Mouse (Mus musculus) CH12.LX (cell line): ENCODE data around the gene Dnlz. TPM values are rescaled to one million over a fixed set of nuclear protein-coding genes. Genes with fewer than 3 reads are reported as not detected.
A peak's percentile ranks its signal among the peaks of the same experiment; 100 is the strongest.

ENCODE experiments used
- DNase-seq: peaks from one replicate; pipeline ENCODE4 v3.0.0-alpha.2; 2013; ENCODE audit errors: extremely low read depth
- H3K27ac ChIP-seq: 2 replicates; pipeline ENCODE4 v1.5.1; 2012; ENCODE audit warnings: low read depth, mild to moderate bottlenecking, control low read depth, moderate library complexity; ENCODE audit not compliant: insufficient read depth
- H3K27me3 ChIP-seq: replicated peaks from 2 replicates; pipeline ENCODE3; 2012; ENCODE audit warnings: inconsistent platforms
- H3K36me3 ChIP-seq, 2 experiments: replicated peaks in 1 of 2; 2 replicates each; pipeline versions ENCODE3 to v1.6.1; 2012; ENCODE audit warnings: inconsistent platforms in 1 of 2, low read length in 1 of 2, mild to moderate bottlenecking in 1 of 2, mixed read lengths in 1 of 2, moderate library complexity in 1 of 2; ENCODE audit not compliant: control insufficient read depth in 1 of 2, insufficient read depth in 1 of 2
- H3K4me1 ChIP-seq, 2 experiments: 2 replicates each; pipeline ENCODE4 v1.6.1; 2012; ENCODE audit warnings: inconsistent platforms in 1 of 2, moderate library complexity in 1 of 2; ENCODE audit not compliant: insufficient read depth in 2 of 2, control insufficient read depth in 1 of 2
- H3K4me2 ChIP-seq: 2 replicates; pipeline ENCODE4 v1.6.1; 2012; ENCODE audit warnings: low read depth, mild to moderate bottlenecking, control low read depth; ENCODE audit not compliant: poor library complexity, insufficient read depth, severe bottlenecking
- H3K4me3 ChIP-seq, 3 experiments: fragments of 150-350 bp in 1 of 3; sonication (generic) in 1 of 3; replicated peaks in 1 of 3; 2 replicates each; pipeline versions ENCODE3 to v1.5.1; 2011 to 2012; ENCODE audit warnings: low read depth in 2 of 3, low read length in 2 of 3, mild to moderate bottlenecking in 2 of 3, moderate library complexity in 2 of 3, control low read depth in 1 of 3, improper control_type of control experiment in 1 of 3, inconsistent platforms in 1 of 3, mixed read lengths in 1 of 3; ENCODE audit not compliant: poor library complexity in 1 of 3
- H3K79me2 ChIP-seq: replicated peaks from 2 replicates; pipeline ENCODE4 v1.6.1; 2012; ENCODE audit warnings: mild to moderate bottlenecking, moderate library complexity; ENCODE audit not compliant: control insufficient read depth, poor library complexity, insufficient read depth, severe bottlenecking; ENCODE audit errors: extremely low read depth
- H3K9ac ChIP-seq: 2 replicates; pipeline ENCODE4 v1.6.1; 2012; ENCODE audit warnings: low read depth, mild to moderate bottlenecking, control low read depth, moderate library complexity; ENCODE audit not compliant: insufficient read depth
- H3K9me3 ChIP-seq: replicated peaks from 2 replicates; pipeline ENCODE3; 2012; ENCODE audit warnings: low read length, inconsistent platforms, mixed read lengths
- BHLHE40 ChIP-seq: IDR thresholded peaks from 2 replicates; pipeline ENCODE4 v1.6.1; 2011; ENCODE audit warnings: mild to moderate bottlenecking, low read depth, low read length, improper control_type of control experiment
- CHD1 ChIP-seq: IDR thresholded peaks from 2 replicates; pipeline ENCODE4 v1.6.1; 2012; ENCODE audit warnings: low read depth, low read length, improper control_type of control experiment, inconsistent platforms
- CHD2 ChIP-seq: IDR thresholded peaks from 2 replicates; pipeline ENCODE4 v1.6.1; 2011; ENCODE audit warnings: low read length, improper control_type of control experiment
- CTCF ChIP-seq, 2 experiments: IDR thresholded peaks in 1 of 2; conservative IDR thresholded peaks in 1 of 2; 2 replicates each; pipeline ENCODE4 v1.5.1; 2011 to 2012; ENCODE audit warnings: low read depth in 2 of 2, low read length in 2 of 2, improper control_type of control experiment in 1 of 2, inconsistent platforms in 1 of 2, mild to moderate bottlenecking in 1 of 2, moderate library complexity in 1 of 2
- E2F4 ChIP-seq: IDR thresholded peaks from 2 replicates; pipeline ENCODE4 v1.6.1; 2011; ENCODE audit warnings: low read depth, low read length, improper control_type of control experiment; ENCODE audit not compliant: insufficient replicate concordance
- ELF1 ChIP-seq: IDR thresholded peaks from 2 replicates; pipeline ENCODE4 v1.6.1; 2014; ENCODE audit warnings: low read depth, mild to moderate bottlenecking, inconsistent platforms, low read length, improper control_type of control experiment
- EP300 ChIP-seq: IDR thresholded peaks from 2 replicates; pipeline ENCODE4 v1.6.1; 2011; ENCODE audit warnings: low read length, improper control_type of control experiment
- GABPA ChIP-seq: IDR thresholded peaks from 2 replicates; pipeline ENCODE4 v1.6.1; 2012; ENCODE audit warnings: low read depth, low read length, improper control_type of control experiment, inconsistent platforms; ENCODE audit not compliant: insufficient replicate concordance
- HCFC1 ChIP-seq: IDR thresholded peaks from 2 replicates; pipeline ENCODE4 v1.6.1; 2012; ENCODE audit warnings: low read depth, mild to moderate bottlenecking, inconsistent platforms, low read length, improper control_type of control experiment
- IRF4 ChIP-seq: IDR thresholded peaks from 2 replicates; pipeline ENCODE4 v1.6.1; 2014; ENCODE audit warnings: low read depth, mild to moderate bottlenecking, inconsistent platforms, low read length, improper control_type of control experiment
- JUN ChIP-seq: IDR thresholded peaks from 2 replicates; pipeline ENCODE4 v1.6.1; 2011; ENCODE audit warnings: low read depth, mild to moderate bottlenecking, low read length, improper control_type of control experiment, moderate library complexity; ENCODE audit not compliant: insufficient read depth
- JUND ChIP-seq: conservative IDR thresholded peaks from 2 replicates; pipeline ENCODE4 v1.6.1; 2011; ENCODE audit warnings: low read depth, low read length, improper control_type of control experiment
- KAT2A ChIP-seq: IDR thresholded peaks from 2 replicates; pipeline ENCODE4 v1.6.1; 2012; ENCODE audit warnings: low read length, improper control_type of control experiment, inconsistent platforms; ENCODE audit not compliant: insufficient replicate concordance
- MAFK ChIP-seq: IDR thresholded peaks from 2 replicates; pipeline ENCODE4 v1.6.1; 2011; ENCODE audit warnings: low read length, improper control_type of control experiment; ENCODE audit not compliant: insufficient replicate concordance
- MAX ChIP-seq: IDR thresholded peaks from 2 replicates; pipeline ENCODE4 v1.6.1; 2011; ENCODE audit warnings: low read length, improper control_type of control experiment
- MAZ ChIP-seq: IDR thresholded peaks from 2 replicates; pipeline ENCODE4 v1.6.1; 2012; ENCODE audit warnings: low read depth, mild to moderate bottlenecking, inconsistent platforms, low read length, improper control_type of control experiment, moderate library complexity
- MXI1 ChIP-seq: IDR thresholded peaks from 2 replicates; pipeline ENCODE4 v1.6.1; 2011; ENCODE audit warnings: mild to moderate bottlenecking, low read depth, low read length, improper control_type of control experiment
- MYC ChIP-seq: IDR thresholded peaks from 2 replicates; pipeline ENCODE4 v1.6.1; 2011; ENCODE audit warnings: low read depth, mild to moderate bottlenecking, improper control_type of control experiment, low read length
- NELFE ChIP-seq: IDR thresholded peaks from 2 replicates; pipeline ENCODE4 v1.6.1; 2011; ENCODE audit warnings: low read depth, low read length, improper control_type of control experiment
- NRF1 ChIP-seq: IDR thresholded peaks from 2 replicates; pipeline ENCODE4 v1.6.1; 2014; ENCODE audit warnings: low read depth, mild to moderate bottlenecking, inconsistent platforms, low read length, improper control_type of control experiment, moderate library complexity
- PAX5 ChIP-seq: IDR thresholded peaks from 2 replicates; pipeline ENCODE4 v1.6.1; 2012; ENCODE audit warnings: low read length, inconsistent platforms, mixed read lengths
- POLR2A ChIP-seq: IDR thresholded peaks from 2 replicates; pipeline ENCODE4 v1.6.1; 2011; ENCODE audit warnings: low read depth, mild to moderate bottlenecking, improper control_type of control experiment, low read length
- RAD21 ChIP-seq: IDR thresholded peaks from 2 replicates; pipeline ENCODE4 v1.6.1; 2011; ENCODE audit warnings: low read depth, mild to moderate bottlenecking, low read length, improper control_type of control experiment, moderate library complexity
- RCOR1 ChIP-seq: conservative IDR thresholded peaks from 2 replicates; pipeline ENCODE4 v1.6.1; 2012; ENCODE audit warnings: low read depth, mild to moderate bottlenecking, inconsistent platforms, low read length, improper control_type of control experiment
- SMC3 ChIP-seq: IDR thresholded peaks from 2 replicates; pipeline ENCODE4 v1.6.1; 2011; ENCODE audit warnings: low read depth, low read length, improper control_type of control experiment
- TCF12 ChIP-seq: IDR thresholded peaks from 2 replicates; pipeline ENCODE4 v1.6.1; 2014; ENCODE audit warnings: low read depth, mild to moderate bottlenecking, inconsistent platforms, low read length, improper control_type of control experiment
- USF1 ChIP-seq: IDR thresholded peaks from 2 replicates; pipeline ENCODE4 v1.6.1; 2014; ENCODE audit warnings: low read depth, mild to moderate bottlenecking, inconsistent platforms, low read length, improper control_type of control experiment
- USF2 ChIP-seq: conservative IDR thresholded peaks from 2 replicates; pipeline ENCODE4 v1.6.1; 2011; ENCODE audit warnings: low read depth, low read length, improper control_type of control experiment
- ZKSCAN1 ChIP-seq: IDR thresholded peaks from 2 replicates; pipeline ENCODE4 v1.6.1; 2012; ENCODE audit warnings: low read depth, inconsistent platforms, low read length, improper control_type of control experiment, borderline replicate concordance
- ZMIZ1 ChIP-seq: IDR thresholded peaks from 2 replicates; pipeline ENCODE4 v1.6.1; 2012; ENCODE audit warnings: low read depth, mild to moderate bottlenecking, inconsistent platforms, low read length, improper control_type of control experiment
- ZNF384 ChIP-seq: IDR thresholded peaks from 2 replicates; pipeline ENCODE4 v1.6.1; 2012; ENCODE audit warnings: low read depth, low read length, improper control_type of control experiment, inconsistent platforms
- dilution Hi-C: fragments of 300-500 bp; cut with MboI; formaldehyde crosslinking; loops from 2 replicates; pipeline ENCODE4 v1.14.3; 2020; ENCODE audit warnings: low sequenced_read_pairs; ENCODE audit not compliant: extremely low pct_unique_long_range_greater_than_20kb, extremely low pct_ligation_motif_present
- in situ Hi-C: fragments of 300-500 bp; cut with MboI; formaldehyde crosslinking; loops from 3 replicates; pipeline ENCODE4 v1.14.3; 2019; ENCODE audit warnings: low sequenced_read_pairs, low pct_ligation_motif_present, low pct_unique_long_range_greater_than_20kb, mixed read lengths
- polyA plus RNA-seq: library from polyadenylated mRNA; unstranded; fragments of >175 nt; gene quantifications from 2 replicates; pipeline ENCODE4 v1.2.1, GENCODE M21; 2012; ENCODE audit warnings: low read depth; ENCODE audit not compliant: insufficient read length
- total RNA-seq, 2 experiments: library from RNA; depleted of rRNA; stranded (reverse); fragments of 300-350 nt in 1 of 2; fragments of >200 nt in 1 of 2; gene quantifications; 2 replicates each; pipeline ENCODE4 v1.2.3; 2012 to 2014

Dnlz gene
- total and polyA plus RNA-seq, 3 experiments = 15.1 to 17.8 (median 17.1) TPM

- H3K79me2 ChIP-seq = peaks cover 26% of the 10 kb centered on the region
- no peaks in the 10 kb centered on the region for H3K27me3 ChIP-seq
- TF ChIP-seq TCF12 = no peak
- TF ChIP-seq MXI1 = no peak
- no peak for TF ChIP-seq ZNF384
- TF ChIP-seq ZMIZ1 = no peak
- no peak for TF ChIP-seq EP300
- no peak for TF ChIP-seq JUND
- no peak for TF ChIP-seq MAZ
- dilution Hi-C loops = no loop called here
- no peaks in the 10 kb centered on the region for H3K9me3 ChIP-seq
- H3K36me3 ChIP-seq = peaks cover 67 to 77% of the 10 kb centered on the region in 2 experiments
- no peak overlapping the region for H3K4me3 ChIP-seq
- no peak overlapping the region for H3K4me2 ChIP-seq
- DNase-seq = no peak
- H3K27ac ChIP-seq = no peak overlapping the region
- in situ Hi-C loops = no loop called here
- no peak overlapping the region for H3K9ac ChIP-seq
- H3K4me1 ChIP-seq = peaks cover 4 to 26% of the 10 kb centered on the region in 2 experiments
Measured at GRCm38 (mm10) chr2:26390954-26391353, 39.0 kb upstream of the Dnlz start.

GRCm38 (mm10) chr2:26389154-26389690 is 37.3 kb upstream of the Dnlz start, which contains the start of the genes Entr1 and Pmpca:
TSS of gene Entr1 (minus strand) at chr2:26389316.
TSS of gene Pmpca (plus strand) at chr2:26389339.
- Histone ChIP-seq H3K4me3 (peak within 1 kb of the TSS; percentile 84 to 94 (median 88)), H3K36me3 (peaks cover 67 to 77% of the 10 kb centered on the region in 2 experiments), H3K79me2 (peaks cover 26% of the 10 kb centered on the region), H3K9me3 (no peaks in the 10 kb centered on the region), H3K27me3 (no peaks in the 10 kb centered on the region), H3K27ac (peak within 1 kb of the TSS; percentile 13; the same call in 1 of the 2 replicates), H3K9ac (peak within 1 kb of the TSS; percentile 89), H3K4me2 (peak within 1 kb of the TSS; percentile 97), H3K4me1 (peaks cover 4 to 26% of the 10 kb centered on the region in 2 experiments)
- in situ Hi-C loops = no loop called here
- dilution Hi-C loops = no loop called here
- DNase-seq = peak; percentile 70
- TF ChIP-seq PAX5 = no peak
- no peak for TF ChIP-seq ZKSCAN1
- no peak for TF ChIP-seq MYC
- peak; percentile 96 for TF ChIP-seq POLR2A
- no peak for TF ChIP-seq RAD21
- peak; percentile 84 for TF ChIP-seq HCFC1
- no peak for TF ChIP-seq JUND
- TF ChIP-seq SMC3 = no peak
- TF ChIP-seq ELF1 = peak; percentile 93
- peak; percentile 89 for TF ChIP-seq MXI1
- no peak for TF ChIP-seq MAFK
- no peak for TF ChIP-seq JUN
- peak; percentile 93 for TF ChIP-seq NELFE
- TF ChIP-seq EP300 = no peak
- TF ChIP-seq MAZ = 0 out of 2 replicates have a peak, but pooled peaks have one; percentile 53
- TF ChIP-seq IRF4 = 0 out of 2 replicates have a peak, but pooled peaks have one; percentile 16
- TF ChIP-seq RCOR1 = no peak
- no peak for TF ChIP-seq BHLHE40
- no peak for TF ChIP-seq USF1
- TF ChIP-seq ZMIZ1 = peak; percentile 92
- peak; percentile 64; the same call in 1 of the 2 replicates for TF ChIP-seq MAX
- TF ChIP-seq KAT2A = peak; percentile 81; the same call in 1 of the 2 replicates
- TF ChIP-seq GABPA = no peak; the same call in 1 of the 2 replicates
- TF ChIP-seq USF2 = no peak
- peak; percentile 89 for TF ChIP-seq TCF12
- TF ChIP-seq E2F4 = no peak
- no peak for TF ChIP-seq CHD2
- TF ChIP-seq CTCF (conservative IDR thresholded peaks at IDR 0.05 in 1 of 2, IDR thresholded peaks at IDR 0.05 in 1 of 2; ENCODE audit: low read depth in 2 of 2, low read length in 2 of 2) = no peak
- no peak for TF ChIP-seq CHD1
- TF ChIP-seq ZNF384 = no peak
- peak; percentile 82 for TF ChIP-seq NRF1
